In genomic region chr1:90843836-90844235, GRCm38 (mm10) we compare ENCODE assay signal across 9 mouse cellular contexts. TPM values are rescaled to one million over a fixed set of nuclear protein-coding genes. Genes with fewer than 3 reads are reported as not detected.
DNase-seq lines count a peak whose midpoint lies in the region; ATAC-seq and TF ChIP-seq lines count a peak whose summit lies in the region.
"Had no signal": no experiment of that assay in that cellular context is flagged by ENCODE, and none has a peak within 500 bp of the region (broad histone marks: within the 10 kb centered on the region; RNA-seq: fewer than 3 reads in every experiment).

Gene Col6a3, minus strand, starts transcription at chr1:90843971.

- peak; percentile 38; the same call in 1 of the 2 replicates for TF ChIP-seq POLR2A in lung, adult 2 months (IDR thresholded peaks at IDR 0.05; ENCODE audit: borderline replicate concordance, extremely low read depth, low read depth, low read length)

- DNase-seq in forebrain, embryonic 10.5 days (ENCODE audit: extremely low spot score, low spot score) = no peak
- peak; percentile 85 for DNase-seq in gastrocnemius, postnatal 14 days
- peak; percentile 19 for DNase-seq in kidney, adult 11 months
- DNase-seq in lung, adult 2 months = no peak
- peak; percentile 71 for DNase-seq in urinary bladder, postnatal 14 days (ENCODE audit: low spot score)
- DNase-seq in MN1 (ENCODE audit: low spot score) = no peak
- no peak for DNase-seq in retina, embryonic 14.5 days (ENCODE audit: low spot score)

- 0 out of 2 replicates have a peak, but pooled peaks cover 9% of the 10 kb centered on the region for H3K4me1 ChIP-seq in forebrain, embryonic 10.5 days
- H3K4me1 ChIP-seq in forebrain, embryonic 13.5 days = peaks cover 3% of the 10 kb centered on the region; the same call in 1 of the 2 replicates
- H3K4me1 ChIP-seq in lung, adult 2 months (ENCODE audit: control insufficient read depth, insufficient read depth, low read length) = no peaks in the 10 kb centered on the region

- 70% methylated on average over 3 of the region's 4 CpGs for WGBS in forebrain, embryonic 10.5 days
- WGBS in forebrain, embryonic 13.5 days = 81% methylated on average over 3 of the region's 4 CpGs
- WGBS in lung, adult 2 months = 40% methylated on average over 4 of the region's 4 CpGs

- TF ChIP-seq CTCF in lung, adult 2 months (IDR thresholded peaks at IDR 0.05; ENCODE audit: insufficient read depth, low read length) = no peak

- no peaks in the 10 kb centered on the region for H3K36me3 ChIP-seq in forebrain, embryonic 10.5 days (replicated peaks)
- no peaks in the 10 kb centered on the region for H3K36me3 ChIP-seq in forebrain, embryonic 13.5 days (ENCODE audit: poor library complexity, severe bottlenecking)

- no peaks in the 10 kb centered on the region for H3K27me3 ChIP-seq in forebrain, embryonic 10.5 days (ENCODE audit: poor library complexity, severe bottlenecking)
- H3K27me3 ChIP-seq in forebrain, embryonic 13.5 days = 0 out of 2 replicates have a peak, but pooled peaks cover 4% of the 10 kb centered on the region

- H3K4me2 ChIP-seq in forebrain, embryonic 13.5 days = no peak within 1 kb of the TSS

- no peak for ATAC-seq in forebrain, embryonic 13.5 days

- no peak within 1 kb of the TSS for H3K9ac ChIP-seq in forebrain, embryonic 13.5 days

- H3K9me3 ChIP-seq in forebrain, embryonic 10.5 days = no peaks in the 10 kb centered on the region
- no peaks in the 10 kb centered on the region for H3K9me3 ChIP-seq in forebrain, embryonic 13.5 days (replicated peaks)

- peak within 1 kb of the TSS; percentile 40; the same call in 1 of the 2 replicates for H3K27ac ChIP-seq in forebrain, embryonic 10.5 days
- no peak within 1 kb of the TSS for H3K27ac ChIP-seq in forebrain, embryonic 13.5 days

- intact Hi-C loops in gastrocnemius, postnatal 14 days (cut with DNase I; ENCODE audit: low total_unique reads) = no loop called here

- H3K4me3 ChIP-seq in forebrain, embryonic 10.5 days = no peak within 1 kb of the TSS
- H3K4me3 ChIP-seq in forebrain, embryonic 13.5 days = no peak within 1 kb of the TSS
- peak within 1 kb of the TSS; percentile 52 for H3K4me3 ChIP-seq in lung, adult 2 months (replicated peaks; ENCODE audit: extremely low read depth, low read depth, low read length)

RNA-seq across cellular contexts. Expression of gene Col6a3, which starts in this region (rescaled TPM):
- polyA plus RNA-seq in forebrain, embryonic 10.5 days (2016; fragmentation: Nextera tagmentation; extraction: Ambion mirVana) = 1.8 and 2.3 TPM in 2 replicates
- polyA plus RNA-seq in forebrain, embryonic 13.5 days (2015; fragmentation: Nextera tagmentation; extraction: Ambion mirVana) = 2.2 and 2.3 TPM in 2 replicates
- total RNA-seq in gastrocnemius, postnatal 14 days (2021) = 100 to 1,000 TPM; 217 to 262 TPM
- polyA plus RNA-seq in lung, adult 2 months (2012; rRNA removed) = 49.7 and 71.8 TPM in 2 replicates
- total RNA-seq: common myeloid progenitor, adult 5-6 weeks had no signal

Comparison
In these comparisons a context has a peak if more than half of its experiments do, and no peak if none do; other contexts are left out.
1. RNA of gene Col6a3 (polyA plus RNA-seq): 49.7 to 71.8 TPM in lung, adult 2 months; 2.2 to 2.3 TPM in forebrain, embryonic 13.5 days and 1.8 to 2.3 TPM in forebrain, embryonic 10.5 days; every median in the first group is over 10 times any median in the second.
2. DNase-seq: peak in gastrocnemius, postnatal 14 days (single experiment), kidney, adult 11 months (single experiment) and urinary bladder, postnatal 14 days (single experiment); none in forebrain, embryonic 10.5 days (single experiment), lung, adult 2 months (single experiment), MN1 (single experiment) and retina, embryonic 14.5 days (single experiment).